Mouse (Mus musculus) gastrocnemius, postnatal 4 days (tissue): ENCODE data around the gene Insrr. TPM values are rescaled to one million over a fixed set of nuclear protein-coding genes. Genes with fewer than 3 reads are reported as not detected.
A peak's percentile ranks its signal among the peaks of the same experiment; 100 is the strongest.
"Not testable (repeated sequence)": the region's sequence is repeated elsewhere in the genome, so short reads cannot be mapped to it uniquely, and the experiment has no call there.

ENCODE experiments used
- DNase-seq, 2 experiments: peaks; one replicate each; pipeline ENCODE4 v3.0.0; 2021 to 2022; ENCODE audit warnings: low spot score in 2 of 2, mixed read lengths in 2 of 2
- total RNA-seq, 2 experiments: library from RNA; stranded (reverse); gene quantifications; 2 replicates each; pipeline ENCODE4 v1.2.3; 2021

The Insrr gene
- total RNA-seq, 2 experiments from 2014 or later, result 0.15 to 0.18 TPM

- DNase-seq, result no peak
Measured at GRCm38 (mm10) chr3:87829025-87829424, 32.3 kb downstream of the Insrr start.

GRCm38 (mm10) chr3:87832109-87832859, 35.5 kb downstream of the Insrr start:
- DNase-seq, result no peak

- DNase-seq, result no peak
Measured at GRCm38 (mm10) chr3:87833482-87833881, 36.7 kb downstream of the Insrr start.

- peak; percentile 61 to 74 for DNase-seq
Measured at GRCm38 (mm10) chr3:87838622-87839021, 41.9 kb downstream of the Insrr start.

- DNase-seq, result no peak
Measured at GRCm38 (mm10) chr3:87840858-87841257, 44.1 kb downstream of the Insrr start.

- DNase-seq, result no peak
Measured at GRCm38 (mm10) chr3:87844981-87845380, 48.2 kb downstream of the Insrr start.

GRCm38 (mm10) chr3:87846186-87846585, 49.4 kb downstream of the Insrr start:
- no peak for DNase-seq

- DNase-seq, result no peak
Measured at GRCm38 (mm10) chr3:87846650-87847110, 49.9 kb downstream of the Insrr start, which contains the start of gene Sh2d2a. Gene Sh2d2a (plus strand): TSS chr3:87846755.

GRCm38 (mm10) chr3:87847680-87848079, 50.9 kb downstream of the Insrr start:
- DNase-seq, result no peak

GRCm38 (mm10) chr3:87849117-87849516, 52.4 kb downstream of the Insrr start:
- no peak for DNase-seq

- DNase-seq, result peak in 1 of 2 experiments; percentile 28
Measured at GRCm38 (mm10) chr3:87854795-87855568, 58.2 kb downstream of the Insrr start.

GRCm38 (mm10) chr3:87855936-87856335, 59.2 kb downstream of the Insrr start:
- no peak for DNase-seq

- no peak for DNase-seq
Measured at GRCm38 (mm10) chr3:87857666-87858065, 60.9 kb downstream of the Insrr start.

GRCm38 (mm10) chr3:87859813-87860212, 63.1 kb downstream of the Insrr start:
- DNase-seq, result peak; percentile 37 to 53

GRCm38 (mm10) chr3:87864111-87864510, 67.4 kb downstream of the Insrr start:
- DNase-seq, result not testable (repeated sequence)

Other genes starting within 250 kb of the Insrr start
- gene Arhgef11, start 179.4 kb upstream of the Insrr start, total RNA-seq, result 10 to 100 TPM; 22.6 to 24.3 TPM
- under 1 TPM; 0.39 TPM for gene Lrrc71, start 48.3 kb upstream of the Insrr start, total RNA-seq
- under 1 TPM; 0.10 to 0.13 TPM for gene Ntrk1, start 1.8 kb upstream of the Insrr start, total RNA-seq
- gene Pear1, start 27.4 kb downstream of the Insrr start, total RNA-seq, result 10 to 100 TPM; 20.8 to 26.2 TPM
- under 1 TPM in 1 of 2 experiments, not detected in 1; 0.16 TPM for gene Sh2d2a, start 49.8 kb downstream of the Insrr start, total RNA-seq
- 10 to 100 TPM; 56.7 to 58.3 TPM for gene Prcc, start 88.7 kb downstream of the Insrr start, total RNA-seq
- gene Hdgf, start 109.4 kb downstream of the Insrr start, total RNA-seq, result 100 to 1,000 TPM; 179 to 182 TPM
- gene Mrpl24, start 122.6 kb downstream of the Insrr start, total RNA-seq, result 10 to 100 TPM; 55.0 to 57.0 TPM
- gene Isg20l2, start 133.4 kb downstream of the Insrr start, total RNA-seq, result 10 to 100 TPM; 20.2 to 20.6 TPM
- 1 to 10 TPM; 7.4 to 8.7 TPM for gene Rrnad1, start 133.8 kb downstream of the Insrr start, total RNA-seq
- 1 to 10 TPM; 1.3 to 2.2 TPM for gene Crabp2, start 151.7 kb downstream of the Insrr start, total RNA-seq
- 100 to 1,000 TPM; 169 to 207 TPM for gene Nes, start 174.1 kb downstream of the Insrr start, total RNA-seq
- gene Bcan, start 203.3 kb downstream of the Insrr start, total RNA-seq, result under 1 TPM in 1 of 2 experiments, not detected in 1; 0.12 TPM
- gene Hapln2, start 230.6 kb downstream of the Insrr start, total RNA-seq, result under 1 TPM in 1 of 2 experiments, not detected in 1; 0.21 TPM
- gene Gpatch4, start 246.2 kb downstream of the Insrr start, total RNA-seq, result 10 to 100 TPM; 11.4 to 11.8 TPM